Mouse (Mus musculus): ENCODE results near the gene Pagr1b. TPM values are rescaled to one million over a fixed set of nuclear protein-coding genes. Genes with fewer than 3 reads are reported as not detected.

The Pagr1b gene
- polyA plus RNA-seq, 1 experiment from 2014 or later: 0.36 TPM

- no peak overlapping the region for H3K4me3 ChIP-seq (replicated peaks; ENCODE audit: low read length)
- no peaks in the 10 kb centered on the region for H3K27me3 ChIP-seq (ENCODE audit: control insufficient read depth, insufficient read depth, low read length)
- WGBS: 77% methylated on average over 17 of the region's 17 CpGs
- no peak for ATAC-seq (ENCODE audit: insufficient read depth, low FRiP score)
- H3K27ac ChIP-seq (ENCODE audit: low read length): peak overlapping the region; percentile 86
- no peaks in the 10 kb centered on the region for H3K36me3 ChIP-seq (ENCODE audit: control insufficient read depth, insufficient read depth, low read length)
- H3K9me3 ChIP-seq (replicated peaks; ENCODE audit: control insufficient read depth, low read length): no peaks in the 10 kb centered on the region
- H3K4me1 ChIP-seq (ENCODE audit: control insufficient read depth, insufficient read depth, low read length): peaks cover 27% of the 10 kb centered on the region
- H3K9ac ChIP-seq (ENCODE audit: low read length): peak overlapping the region; percentile 37; the same call in 1 of the 2 replicates
- no peak overlapping the region for H3K4me2 ChIP-seq (ENCODE audit: low read depth, low read length)
Observed at GRCm38 (mm10) chr7:127009307-127010085, 6.8 kb downstream of the Pagr1b start.

GRCm38 (mm10) chr7:127008239-127009019 is 7.9 kb downstream of the Pagr1b start:
- no peaks in the 10 kb centered on the region for H3K27me3 ChIP-seq (ENCODE audit: control insufficient read depth, insufficient read depth, low read length)
- H3K9ac ChIP-seq (ENCODE audit: low read length): peak overlapping the region; percentile 37
- H3K4me1 ChIP-seq (ENCODE audit: control insufficient read depth, insufficient read depth, low read length): peaks cover 20% of the 10 kb centered on the region
- H3K4me3 ChIP-seq (replicated peaks; ENCODE audit: low read length): no peak overlapping the region
- no peaks in the 10 kb centered on the region for H3K36me3 ChIP-seq (ENCODE audit: control insufficient read depth, insufficient read depth, low read length)
- peak overlapping the region; percentile 86 for H3K27ac ChIP-seq (ENCODE audit: low read length)
- H3K4me2 ChIP-seq (ENCODE audit: low read depth, low read length): peak overlapping the region; percentile 19
- no peaks in the 10 kb centered on the region for H3K9me3 ChIP-seq (replicated peaks; ENCODE audit: control insufficient read depth, low read length)
- peak; percentile 96 for ATAC-seq (ENCODE audit: insufficient read depth, low FRiP score)
- WGBS: 28% methylated on average over 9 of the region's 9 CpGs

GRCm38 (mm10) chr7:127007313-127008024 is 8.8 kb downstream of the Pagr1b start:
- Histone ChIP-seq H3K4me1 (ENCODE audit: control insufficient read depth, insufficient read depth, low read length) (peaks cover 19% of the 10 kb centered on the region), H3K4me2 (ENCODE audit: low read depth, low read length) (no peak overlapping the region), H3K4me3 (replicated peaks; ENCODE audit: low read length) (no peak overlapping the region), H3K27me3 (ENCODE audit: control insufficient read depth, insufficient read depth, low read length) (no peaks in the 10 kb centered on the region), H3K36me3 (ENCODE audit: control insufficient read depth, insufficient read depth, low read length) (no peaks in the 10 kb centered on the region), H3K9me3 (replicated peaks; ENCODE audit: control insufficient read depth, low read length) (no peaks in the 10 kb centered on the region), H3K27ac (ENCODE audit: low read length) (peak overlapping the region; percentile 86; the same call in 1 of the 2 replicates), H3K9ac (ENCODE audit: low read length) (0 out of 2 replicates have a peak overlapping the region, but pooled peaks have one; percentile 4)
- 83% methylated on average over 6 of the region's 6 CpGs for WGBS
- ATAC-seq (ENCODE audit: insufficient read depth, low FRiP score): no peak

- ATAC-seq (ENCODE audit: insufficient read depth, low FRiP score): no peak
- Histone ChIP-seq H3K9me3 (replicated peaks; ENCODE audit: control insufficient read depth, low read length) (no peaks in the 10 kb centered on the region), H3K4me3 (replicated peaks; ENCODE audit: low read length) (no peak overlapping the region), H3K27ac (ENCODE audit: low read length) (no peak overlapping the region), H3K36me3 (ENCODE audit: control insufficient read depth, insufficient read depth, low read length) (no peaks in the 10 kb centered on the region), H3K9ac (ENCODE audit: low read length) (no peak overlapping the region), H3K4me1 (ENCODE audit: control insufficient read depth, insufficient read depth, low read length) (peaks cover 17% of the 10 kb centered on the region), H3K4me2 (ENCODE audit: low read depth, low read length) (no peak overlapping the region), H3K27me3 (ENCODE audit: control insufficient read depth, insufficient read depth, low read length) (no peaks in the 10 kb centered on the region)
- 73% methylated on average over 4 of the region's 4 CpGs for WGBS
Observed at GRCm38 (mm10) chr7:127004122-127004875, 12.0 kb downstream of the Pagr1b start.

- no peak overlapping the region for H3K4me3 ChIP-seq (replicated peaks; ENCODE audit: low read length)
- H3K9ac ChIP-seq (ENCODE audit: low read length): no peak overlapping the region
- H3K27ac ChIP-seq (ENCODE audit: low read length): no peak overlapping the region
- H3K27me3 ChIP-seq (ENCODE audit: control insufficient read depth, insufficient read depth, low read length): no peaks in the 10 kb centered on the region
- H3K36me3 ChIP-seq (ENCODE audit: control insufficient read depth, insufficient read depth, low read length): no peaks in the 10 kb centered on the region
- ATAC-seq (ENCODE audit: insufficient read depth, low FRiP score): peak; percentile 8; the same call in 1 of the 2 replicates
- 75% methylated on average over 5 of the region's 5 CpGs for WGBS
- no peak overlapping the region for H3K4me2 ChIP-seq (ENCODE audit: low read depth, low read length)
- H3K4me1 ChIP-seq (ENCODE audit: control insufficient read depth, insufficient read depth, low read length): peaks cover 11% of the 10 kb centered on the region
- H3K9me3 ChIP-seq (replicated peaks; ENCODE audit: control insufficient read depth, low read length): no peaks in the 10 kb centered on the region
Observed at GRCm38 (mm10) chr7:127003620-127004019, 12.7 kb downstream of the Pagr1b start.

- Histone ChIP-seq H3K9me3 (replicated peaks; ENCODE audit: control insufficient read depth, low read length) (no peaks in the 10 kb centered on the region; the same call in 1 of the 2 replicates), H3K9ac (ENCODE audit: low read length) (no peak overlapping the region), H3K27me3 (ENCODE audit: control insufficient read depth, insufficient read depth, low read length) (no peaks in the 10 kb centered on the region), H3K4me2 (ENCODE audit: low read depth, low read length) (no peak overlapping the region), H3K27ac (ENCODE audit: low read length) (no peak overlapping the region), H3K4me3 (replicated peaks; ENCODE audit: low read length) (no peak overlapping the region), H3K4me1 (ENCODE audit: control insufficient read depth, insufficient read depth, low read length) (no peaks in the 10 kb centered on the region), H3K36me3 (ENCODE audit: control insufficient read depth, insufficient read depth, low read length) (0 out of 2 replicates have a peak, but pooled peaks cover 4% of the 10 kb centered on the region)
- ATAC-seq (ENCODE audit: insufficient read depth, low FRiP score): no peak
- 72% methylated on average over 10 of the region's 10 CpGs for WGBS
Observed at GRCm38 (mm10) chr7:126999568-126999967, 16.7 kb downstream of the Pagr1b start.

GRCm38 (mm10) chr7:126996449-126996848 is 19.8 kb downstream of the Pagr1b start:
- H3K4me1 ChIP-seq (ENCODE audit: control insufficient read depth, insufficient read depth, low read length): no peaks in the 10 kb centered on the region
- H3K27me3 ChIP-seq (ENCODE audit: control insufficient read depth, insufficient read depth, low read length): no peaks in the 10 kb centered on the region
- no peak overlapping the region for H3K27ac ChIP-seq (ENCODE audit: low read length)
- no peak for ATAC-seq (ENCODE audit: insufficient read depth, low FRiP score)
- no peaks in the 10 kb centered on the region; the same call in 1 of the 2 replicates for H3K9me3 ChIP-seq (replicated peaks; ENCODE audit: control insufficient read depth, low read length)
- H3K4me3 ChIP-seq (replicated peaks; ENCODE audit: low read length): no peak overlapping the region
- 82% methylated on average over 4 of the region's 4 CpGs for WGBS
- no peak overlapping the region for H3K4me2 ChIP-seq (ENCODE audit: low read depth, low read length)
- no peak overlapping the region for H3K9ac ChIP-seq (ENCODE audit: low read length)
- H3K36me3 ChIP-seq (ENCODE audit: control insufficient read depth, insufficient read depth, low read length): 0 out of 2 replicates have a peak, but pooled peaks cover 4% of the 10 kb centered on the region

- no peak for ATAC-seq (ENCODE audit: insufficient read depth, low FRiP score)
- no peak overlapping the region for H3K9ac ChIP-seq (ENCODE audit: low read length)
- no peaks in the 10 kb centered on the region for H3K4me1 ChIP-seq (ENCODE audit: control insufficient read depth, insufficient read depth, low read length)
- 73% methylated on average over 8 of the region's 8 CpGs for WGBS
- H3K36me3 ChIP-seq (ENCODE audit: control insufficient read depth, insufficient read depth, low read length): no peaks in the 10 kb centered on the region
- no peak overlapping the region for H3K4me2 ChIP-seq (ENCODE audit: low read depth, low read length)
- H3K4me3 ChIP-seq (replicated peaks; ENCODE audit: low read length): no peak overlapping the region
- H3K27ac ChIP-seq (ENCODE audit: low read length): no peak overlapping the region
- no peaks in the 10 kb centered on the region for H3K27me3 ChIP-seq (ENCODE audit: control insufficient read depth, insufficient read depth, low read length)
- H3K9me3 ChIP-seq (replicated peaks; ENCODE audit: control insufficient read depth, low read length): no peaks in the 10 kb centered on the region
Observed at GRCm38 (mm10) chr7:126988816-126989215, 27.5 kb downstream of the Pagr1b start.

All from stomach, embryonic 16.5 days (tissue).